Mouse (Mus musculus) thymus, adult 2 months (tissue): ENCODE measurements around the gene Aldh3a2. TPM values are rescaled to one million over a fixed set of nuclear protein-coding genes. Genes with fewer than 3 reads are reported as not detected.

Source experiments
- DNase-seq: peaks from one replicate; pipeline ENCODE4 v3.0.0; 2021
- H3K27ac ChIP-seq: fragments of 200-500 bp; 2 replicates; pipeline ENCODE4 v1.5.1; 2012; ENCODE audit warnings: low read length, control low read depth; ENCODE audit not compliant: control insufficient read depth, insufficient read depth
- H3K27me3 ChIP-seq: fragments of 200-500 bp; 2 replicates; pipeline ENCODE4 v1.6.1; 2012; ENCODE audit warnings: mild to moderate bottlenecking, low read length, moderate library complexity, mixed read lengths; ENCODE audit not compliant: control insufficient read depth, insufficient read depth
- H3K36me3 ChIP-seq: fragments of 200-500 bp; 2 replicates; pipeline ENCODE4 v1.6.1; 2012; ENCODE audit warnings: mild to moderate bottlenecking, low read length, moderate library complexity; ENCODE audit not compliant: control insufficient read depth, insufficient read depth
- H3K4me1 ChIP-seq: fragments of 200-500 bp; replicated peaks from 2 replicates; pipeline ENCODE4 v1.6.1; 2012; ENCODE audit warnings: low read length; ENCODE audit not compliant: control insufficient read depth, insufficient read depth
- H3K4me3 ChIP-seq: fragments of 200-500 bp; 2 replicates; pipeline ENCODE4 v1.5.1; 2012; ENCODE audit warnings: mild to moderate bottlenecking, low read length, control low read depth, moderate library complexity; ENCODE audit not compliant: control insufficient read depth, insufficient read depth
- CTCF ChIP-seq: fragments of 200-500 bp; IDR thresholded peaks from 2 replicates; pipeline ENCODE4 v1.5.1; 2012; ENCODE audit warnings: mild to moderate bottlenecking, control low read depth, low read length, moderate library complexity, borderline replicate concordance; ENCODE audit not compliant: control insufficient read depth, poor library complexity, insufficient read depth; ENCODE audit errors: extremely low read depth
- POLR2A ChIP-seq: fragments of 200-500 bp; IDR thresholded peaks from 2 replicates; pipeline ENCODE4 v1.6.1; 2012; ENCODE audit warnings: mild to moderate bottlenecking, low read length, control low read depth, moderate library complexity; ENCODE audit not compliant: control insufficient read depth, poor library complexity, insufficient read depth; ENCODE audit errors: extremely low read depth
- WGBS: fragments of 180-500 bp; shearing (Covaris S2); methylation state at CpG from one replicate; pipeline ENCODE4 v1.1.7; 2018; 5-methylcytosine and 5-hydroxymethylcytosine counted together
- polyA plus RNA-seq: library from polyadenylated mRNA; depleted of rRNA; stranded (reverse); fragments of >200 nt; gene quantifications from 2 replicates; pipeline ENCODE4 v1.2.3, GENCODE M21; 2012

The Aldh3a2 gene
- polyA plus RNA-seq, 1 experiment, result 92.7 TPM

DNA sequence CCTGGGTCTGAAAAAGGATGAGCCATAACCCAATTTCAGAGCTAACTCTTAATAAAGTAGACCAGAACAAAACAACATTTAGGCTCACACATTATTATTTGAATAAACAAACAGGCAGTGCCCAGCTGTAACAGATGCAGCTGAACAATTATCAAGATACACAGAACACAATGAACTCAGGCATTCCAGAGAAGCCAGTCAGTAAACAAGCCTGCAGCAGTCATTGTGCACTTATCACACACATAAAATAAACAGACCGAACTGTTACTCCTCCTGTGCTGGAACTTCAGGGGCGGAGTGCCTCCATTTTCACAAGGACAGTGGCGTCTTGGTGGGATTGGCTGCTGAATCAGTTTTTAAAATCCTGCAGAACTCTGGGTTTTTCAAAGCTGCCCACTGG lies 27.2 kb upstream of the Aldh3a2 start:
- no peak overlapping the region for H3K4me3 ChIP-seq
- DNase-seq, result no peak
- no peak overlapping the region for H3K27ac ChIP-seq
- 88% methylated on average over 3 of the region's 3 CpGs for WGBS
- no peaks in the 10 kb centered on the region for H3K4me1 ChIP-seq
- no peaks in the 10 kb centered on the region for H3K36me3 ChIP-seq
- TF ChIP-seq CTCF, result no peak
- no peak for TF ChIP-seq POLR2A
- no peaks in the 10 kb centered on the region for H3K27me3 ChIP-seq

DNA sequence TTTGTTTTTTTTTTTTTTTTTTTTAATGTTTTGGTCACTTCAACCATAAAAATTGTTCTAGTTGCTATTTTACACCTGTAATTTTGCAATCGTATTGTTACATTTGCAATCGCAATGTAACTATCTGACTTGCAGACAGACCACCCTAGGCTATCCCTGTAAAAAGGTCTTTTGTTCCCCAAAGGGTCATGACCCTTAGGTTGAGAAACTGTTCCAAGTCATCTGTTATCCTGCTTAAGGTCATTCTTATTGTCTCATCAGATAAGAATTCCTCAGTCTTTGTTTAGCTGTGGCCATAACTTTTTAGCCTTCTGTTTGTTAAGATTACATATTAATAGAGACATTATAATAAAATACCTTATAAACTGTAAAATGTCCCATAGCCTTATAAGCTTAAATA lies 26.0 kb upstream of the Aldh3a2 start:
- no peak overlapping the region for H3K27ac ChIP-seq
- TF ChIP-seq CTCF (no peak), POLR2A (no peak)
- WGBS, result 91% methylated on average over 2 of the region's 2 CpGs
- no peak overlapping the region for H3K4me3 ChIP-seq
- no peaks in the 10 kb centered on the region for H3K4me1 ChIP-seq
- H3K27me3 ChIP-seq, result no peaks in the 10 kb centered on the region
- no peaks in the 10 kb centered on the region for H3K36me3 ChIP-seq
- no peak for DNase-seq

DNA sequence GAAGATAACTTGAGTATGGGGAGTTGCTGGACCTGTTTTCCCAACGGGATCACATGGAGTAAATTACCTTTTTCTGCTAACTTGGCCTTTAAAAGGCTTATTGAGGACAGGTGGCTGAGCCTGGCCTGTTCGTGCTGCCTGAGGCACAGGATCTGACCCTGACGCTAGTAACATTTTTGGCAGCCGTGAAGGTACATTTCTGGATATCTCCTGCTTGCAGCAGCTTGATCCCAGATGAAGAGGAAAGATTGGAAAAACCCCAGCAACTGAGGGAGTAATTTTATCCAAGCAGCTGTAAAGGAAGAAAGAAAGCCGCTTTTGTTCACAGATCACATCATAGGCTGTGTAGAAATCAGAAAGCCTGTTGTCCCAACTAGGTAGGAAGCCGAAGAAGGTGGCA lies 17.1 kb upstream of the Aldh3a2 start:
- DNase-seq, result no peak
- H3K27ac ChIP-seq, result no peak overlapping the region
- WGBS, result 91% methylated on average over 6 of the region's 6 CpGs
- no peaks in the 10 kb centered on the region for H3K36me3 ChIP-seq
- no peak overlapping the region for H3K4me3 ChIP-seq
- TF ChIP-seq POLR2A (no peak), CTCF (no peak)
- no peaks in the 10 kb centered on the region for H3K27me3 ChIP-seq
- H3K4me1 ChIP-seq, result peaks cover 3% of the 10 kb centered on the region

DNA sequence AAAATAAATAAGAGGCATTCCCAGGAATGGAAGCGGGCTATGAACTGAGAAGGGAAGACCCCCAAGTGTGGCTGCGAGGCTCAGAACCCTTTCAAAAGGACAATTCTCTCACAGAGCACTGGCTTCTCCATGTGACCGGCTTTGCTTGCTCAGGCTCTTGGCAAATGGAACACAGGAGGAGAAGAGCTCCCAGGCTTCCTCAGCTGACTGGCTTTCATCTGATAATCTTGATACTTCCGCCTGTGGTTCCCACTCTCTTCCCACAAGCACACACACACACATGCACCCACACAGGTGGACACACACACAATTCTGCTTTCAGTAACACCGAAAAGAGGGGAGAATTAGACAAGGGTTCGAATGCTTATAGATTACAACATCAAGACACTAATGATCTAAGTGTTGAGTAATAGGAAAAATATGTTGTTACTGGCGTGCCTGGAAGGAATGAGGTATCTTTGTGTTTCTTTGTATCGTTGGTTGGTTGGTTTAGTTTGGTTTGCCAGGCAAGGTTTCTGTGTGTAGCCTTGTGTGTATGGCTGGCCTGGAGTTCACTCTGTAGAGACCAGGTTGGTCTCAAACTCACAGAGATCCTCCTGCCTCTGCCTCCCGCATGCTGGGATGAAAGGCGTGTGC lies 16.3 kb upstream of the Aldh3a2 start:
- Histone ChIP-seq H3K27ac (no peak overlapping the region; the same call in 1 of the 2 replicates), H3K36me3 (no peaks in the 10 kb centered on the region), H3K4me1 (peaks cover 3% of the 10 kb centered on the region), H3K27me3 (no peaks in the 10 kb centered on the region), H3K4me3 (no peak overlapping the region)
- WGBS, result 67% methylated on average over 10 of the region's 10 CpGs
- no peak for DNase-seq
- TF ChIP-seq POLR2A (no peak), CTCF (no peak)

DNA sequence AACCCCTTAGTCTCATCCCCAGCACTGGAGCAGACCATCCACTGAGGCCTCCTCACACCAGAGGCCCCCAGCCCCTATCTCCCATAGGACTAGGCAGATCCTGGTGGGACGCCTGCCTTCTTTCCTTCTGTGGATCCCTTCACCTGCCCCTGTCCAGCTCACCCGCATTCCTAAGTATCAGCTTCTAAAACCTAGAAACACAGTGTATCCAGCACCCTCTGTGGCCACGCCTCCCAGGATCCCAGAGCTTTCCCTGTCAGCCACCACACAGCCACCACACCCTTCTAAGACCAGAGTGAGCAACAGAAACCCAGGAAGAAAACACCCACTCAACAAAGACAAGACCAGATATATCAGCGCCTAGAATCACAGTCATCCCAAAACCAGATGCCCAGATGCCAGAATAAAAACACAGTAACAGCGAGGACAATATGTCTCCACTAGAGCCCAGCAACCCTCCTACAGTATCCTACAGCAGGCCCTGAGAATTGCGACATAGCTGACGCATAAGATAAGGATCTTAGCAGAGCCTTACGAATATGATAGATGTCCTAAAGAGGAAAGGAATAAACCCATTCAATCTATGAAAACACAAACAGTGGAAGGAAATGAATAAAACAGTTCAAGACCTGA lies 11.3 kb upstream of the Aldh3a2 start:
- no peak for DNase-seq
- TF ChIP-seq CTCF (no peak), POLR2A (no peak)
- Histone ChIP-seq H3K36me3 (no peaks in the 10 kb centered on the region), H3K4me1 (peaks cover 3% of the 10 kb centered on the region), H3K4me3 (no peak overlapping the region), H3K27ac (no peak overlapping the region), H3K27me3 (no peaks in the 10 kb centered on the region)
- WGBS, result 85% methylated on average over 8 of the region's 8 CpGs

DNA sequence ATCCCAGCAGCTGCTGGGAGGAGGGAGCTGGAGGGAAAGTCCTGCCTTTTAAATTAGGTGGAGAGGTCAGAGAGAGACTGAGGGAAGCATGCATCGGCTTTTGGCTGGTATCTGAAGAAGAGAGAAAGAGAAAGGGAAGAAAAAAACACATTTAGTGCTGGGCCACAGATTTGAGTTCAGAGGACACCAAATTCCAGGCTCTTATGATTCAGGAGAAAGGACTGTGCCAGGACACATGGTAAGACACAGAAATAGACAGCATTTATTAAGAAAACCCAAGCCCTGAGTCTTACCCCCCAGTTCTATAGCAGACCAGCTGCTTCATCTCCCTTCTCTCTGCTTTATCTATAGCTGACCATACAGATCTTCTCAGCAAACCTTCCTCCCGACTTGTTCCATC lies 10.7 kb upstream of the Aldh3a2 start:
- TF ChIP-seq CTCF (no peak), POLR2A (no peak)
- WGBS, result 78% methylated on average over 2 of the region's 2 CpGs
- no peak overlapping the region for H3K27ac ChIP-seq
- H3K4me3 ChIP-seq, result no peak overlapping the region
- no peaks in the 10 kb centered on the region for H3K4me1 ChIP-seq
- no peaks in the 10 kb centered on the region for H3K36me3 ChIP-seq
- no peaks in the 10 kb centered on the region for H3K27me3 ChIP-seq
- no peak for DNase-seq
